Mouse (Mus musculus): ENCODE measurements around the gene Zfp652. TPM values are rescaled to one million over a fixed set of nuclear protein-coding genes. Genes with fewer than 3 reads are reported as not detected.

Zfp652 gene
- polyA plus RNA-seq, 1 experiment from 2014 or later = 26.4 TPM

DNA sequence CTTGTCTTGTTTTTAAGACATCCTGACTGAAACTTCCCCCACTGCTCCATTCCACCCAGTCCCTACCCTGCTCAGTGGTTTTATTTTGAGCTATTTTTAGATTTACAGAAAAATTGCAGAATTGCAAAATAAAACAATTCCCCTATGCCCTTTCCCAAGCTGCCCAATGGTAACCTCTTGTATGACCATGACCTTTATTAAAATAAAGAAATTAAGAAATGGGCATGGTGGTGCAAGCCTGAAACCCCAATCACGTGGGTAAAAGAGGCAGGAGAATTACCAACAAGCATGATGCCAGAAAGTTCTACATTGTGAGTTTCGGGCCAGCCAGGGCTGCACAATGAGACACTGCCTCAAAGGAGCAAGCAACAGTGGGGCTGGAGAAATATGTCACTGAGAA lies 138.4 kb downstream of the Zfp652 start:
- no peak for DNase-seq (ENCODE audit: low read depth, low spot score)
- TF ChIP-seq CTCF (IDR thresholded peaks at IDR 0.05) = no peak
- CTCF ChIA-PET = interaction anchor here (0.8 kb wide), 1 partner anchor 18 kb away, joined by 3 read pairs; no protein-coding TSS in a partner anchor
- in situ Hi-C loops (cut with MboI; ENCODE audit: low pct_unique_long_range_greater_than_20kb) = no loop called here
- ATAC-seq = no peak
- POLR2A ChIA-PET = no interaction called here
- no peaks in the 10 kb centered on the region for H3K27me3 ChIP-seq

DNA sequence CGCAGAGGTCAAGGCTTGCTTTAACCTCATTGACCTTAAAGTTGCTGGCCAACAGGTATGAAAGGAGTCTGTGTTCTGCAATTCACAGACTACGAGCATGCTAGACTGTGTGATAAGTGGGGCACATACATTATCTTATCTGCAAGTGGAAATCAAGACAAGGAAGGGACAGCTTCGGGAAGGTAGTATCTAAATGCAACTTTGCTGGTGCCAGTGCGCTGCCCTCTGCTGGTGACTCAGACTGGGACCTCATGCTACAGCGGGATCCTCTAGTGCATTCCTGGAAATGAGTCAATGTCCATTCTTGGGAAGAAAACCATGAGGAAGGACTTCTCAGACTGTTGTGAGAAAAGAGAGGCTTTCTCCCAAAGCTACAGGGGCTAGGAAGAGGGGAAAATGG lies 141.2 kb downstream of the Zfp652 start:
- TF ChIP-seq CTCF (IDR thresholded peaks at IDR 0.05) = peak; percentile 86
- no peaks in the 10 kb centered on the region for H3K27me3 ChIP-seq
- ChIA-PET POLR2A (interaction anchor here (1.1 kb wide), 1 partner anchor 11 kb away, joined by 4 read pairs; no protein-coding TSS in a partner anchor), CTCF (interaction anchor here (0.7 to 1.8 kb wide), 5 partner anchors 8 to 181 kb away, joined by 3 to 5 read pairs (median 4); partner anchors contain the start of gene Snf8)
- in situ Hi-C loops (cut with MboI; ENCODE audit: low pct_unique_long_range_greater_than_20kb) = no loop called here
- ATAC-seq (no peak), DNase-seq (ENCODE audit: low read depth, low spot score) (peak; percentile 12)

DNA sequence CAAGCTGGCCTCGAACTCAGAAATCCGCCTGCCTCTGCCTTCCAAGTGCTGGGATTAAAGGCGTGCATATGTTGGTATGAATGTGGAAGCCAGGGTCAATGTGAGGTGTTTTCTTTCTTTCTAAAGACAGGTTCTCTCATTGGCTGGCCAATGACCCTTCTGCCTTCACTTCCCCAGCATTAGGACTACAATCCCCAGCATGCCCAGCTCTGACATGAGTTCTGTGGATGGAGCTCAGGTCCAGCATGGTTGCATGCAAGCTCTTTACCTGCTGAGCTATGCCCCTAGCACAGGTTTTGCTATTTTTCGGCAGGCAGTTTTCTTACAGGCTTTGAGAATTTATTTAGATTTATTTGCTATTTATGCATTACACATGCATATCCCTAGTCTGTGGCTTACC lies 144.8 kb downstream of the Zfp652 start:
- ChIA-PET CTCF (no interaction called here), POLR2A (no interaction called here)
- no peak for ATAC-seq
- in situ Hi-C loops (cut with MboI; ENCODE audit: low pct_unique_long_range_greater_than_20kb) = no loop called here
- TF ChIP-seq CTCF (IDR thresholded peaks at IDR 0.05) = no peak
- no peaks in the 10 kb centered on the region for H3K27me3 ChIP-seq
- no peak for DNase-seq (ENCODE audit: low read depth, low spot score)

DNA sequence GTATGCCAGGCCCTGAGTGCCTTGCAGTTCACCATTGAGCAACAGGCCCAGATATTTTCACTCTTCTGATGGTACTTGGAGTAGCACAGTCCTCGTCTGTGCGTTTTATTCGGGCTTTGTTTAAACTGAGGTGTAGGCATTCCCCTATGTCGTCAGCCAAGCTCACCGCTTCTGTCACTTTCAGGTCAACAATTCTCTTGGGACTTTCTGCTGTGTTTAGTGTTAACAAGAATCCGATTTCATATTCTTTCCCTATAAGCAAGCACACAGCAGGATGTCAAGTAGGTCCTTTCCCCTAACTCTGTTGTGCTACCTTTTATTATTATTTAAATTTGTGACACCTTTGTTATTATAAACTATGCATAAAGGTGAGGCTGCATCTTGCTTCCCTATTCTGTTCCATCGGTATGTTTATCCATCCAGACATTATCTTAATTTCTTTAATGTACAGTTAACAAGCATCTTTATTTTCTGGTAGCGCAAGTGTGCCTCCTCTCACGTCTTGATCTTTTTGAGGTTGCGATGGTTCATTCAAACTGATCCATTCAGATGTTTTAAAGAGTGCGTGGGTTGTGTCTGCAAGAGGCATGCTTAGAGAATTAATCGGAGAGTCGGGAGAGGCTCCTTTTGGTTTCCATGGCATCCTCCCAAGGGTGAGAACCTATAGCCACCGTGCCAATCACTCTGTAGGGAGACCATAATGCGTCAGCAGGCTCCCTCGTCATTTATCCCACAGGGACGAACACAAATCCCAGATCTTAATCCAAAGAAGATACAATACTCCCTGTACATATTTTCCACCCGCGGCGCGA lies 145.4 kb downstream of the Zfp652 start:
- ChIA-PET CTCF (no interaction called here), POLR2A (no interaction called here)
- TF ChIP-seq CTCF (IDR thresholded peaks at IDR 0.05) = no peak
- no peaks in the 10 kb centered on the region for H3K27me3 ChIP-seq
- DNase-seq (ENCODE audit: low read depth, low spot score) (no peak), ATAC-seq (no peak)
- in situ Hi-C loops (cut with MboI; ENCODE audit: low pct_unique_long_range_greater_than_20kb) = no loop called here

DNA sequence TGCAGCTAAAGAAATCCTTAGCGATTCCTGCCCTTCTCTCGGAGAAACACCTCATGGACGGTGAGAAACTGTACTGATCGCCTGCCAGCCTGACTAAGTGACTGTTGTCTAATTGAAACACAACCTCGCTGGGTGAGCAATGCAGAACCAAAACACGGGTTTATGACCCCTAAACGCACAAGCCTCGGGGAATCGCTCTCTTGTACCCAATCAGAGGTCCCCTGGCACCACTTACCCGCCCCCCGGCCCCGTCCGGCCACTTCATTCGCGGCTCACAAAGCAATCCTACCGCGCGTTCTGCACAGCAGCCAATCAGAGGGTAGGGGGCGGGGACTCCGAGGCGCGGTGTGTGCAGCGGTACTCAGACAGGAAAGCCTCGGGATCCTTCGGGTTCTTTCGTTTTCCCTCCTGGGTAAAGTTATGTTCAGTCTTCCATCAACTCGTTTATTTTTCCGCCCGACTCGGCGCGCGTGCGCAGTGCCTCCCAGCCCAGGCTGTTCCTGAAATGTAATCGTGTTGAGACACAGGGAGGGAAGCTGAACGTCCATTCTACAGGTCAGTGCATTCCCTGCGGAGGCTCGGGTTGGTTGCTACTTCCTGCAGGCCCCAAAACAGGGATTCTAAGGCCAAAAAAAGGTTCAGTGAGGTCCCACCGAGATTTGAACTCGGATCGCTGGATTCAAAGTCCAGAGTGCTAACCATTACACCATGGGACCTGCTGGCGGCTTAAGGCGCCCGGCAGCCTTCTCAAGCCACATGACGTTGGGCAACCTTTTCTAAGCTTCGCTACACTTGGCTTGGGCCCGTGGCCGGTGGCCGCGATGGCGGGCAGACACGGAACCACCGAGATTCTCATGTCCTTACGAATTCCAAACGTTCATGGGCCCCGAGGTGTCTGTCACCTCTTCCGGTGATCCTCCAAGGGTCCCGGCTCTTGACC lies 146.3 kb downstream of the Zfp652 start:
- H3K27me3 ChIP-seq = no peaks in the 10 kb centered on the region
- ChIA-PET POLR2A (interaction anchor here (0.7 kb wide), 1 partner anchor 281 kb away, joined by 3 read pairs; no protein-coding TSS in a partner anchor), CTCF (no interaction called here)
- in situ Hi-C loops (cut with MboI; ENCODE audit: low pct_unique_long_range_greater_than_20kb) = no loop called here
- TF ChIP-seq CTCF (IDR thresholded peaks at IDR 0.05) = no peak
- ATAC-seq = peak; percentile 95
- peak; percentile 87 for DNase-seq (ENCODE audit: low read depth, low spot score)

DNA sequence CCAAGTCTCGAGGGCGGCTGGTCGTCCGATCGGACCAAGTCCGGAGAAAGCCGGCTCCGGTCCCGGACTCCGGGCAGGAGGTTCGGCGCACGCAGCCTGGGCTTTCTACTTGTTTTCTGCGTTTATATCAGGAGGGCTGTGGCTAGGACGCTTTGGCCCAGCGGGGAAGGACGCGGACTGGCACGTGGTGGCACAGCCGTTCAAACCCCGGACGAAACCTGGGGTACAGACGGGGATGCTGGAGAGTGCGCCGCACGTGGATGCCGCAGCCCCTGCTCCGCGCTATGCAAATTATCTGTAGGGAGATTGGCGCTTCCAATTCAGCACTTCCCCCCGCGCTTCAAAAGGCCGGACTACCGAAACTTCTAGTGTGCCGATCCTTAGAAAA lies 147.0 kb downstream of the Zfp652 start:
- ATAC-seq = peak; percentile 41
- in situ Hi-C loops (cut with MboI; ENCODE audit: low pct_unique_long_range_greater_than_20kb) = no loop called here
- TF ChIP-seq CTCF (IDR thresholded peaks at IDR 0.05) = no peak
- POLR2A ChIA-PET = no interaction called here
- CTCF ChIA-PET = no interaction called here
- no peaks in the 10 kb centered on the region for H3K27me3 ChIP-seq
- DNase-seq (ENCODE audit: low read depth, low spot score) = peak; percentile 13

DNA sequence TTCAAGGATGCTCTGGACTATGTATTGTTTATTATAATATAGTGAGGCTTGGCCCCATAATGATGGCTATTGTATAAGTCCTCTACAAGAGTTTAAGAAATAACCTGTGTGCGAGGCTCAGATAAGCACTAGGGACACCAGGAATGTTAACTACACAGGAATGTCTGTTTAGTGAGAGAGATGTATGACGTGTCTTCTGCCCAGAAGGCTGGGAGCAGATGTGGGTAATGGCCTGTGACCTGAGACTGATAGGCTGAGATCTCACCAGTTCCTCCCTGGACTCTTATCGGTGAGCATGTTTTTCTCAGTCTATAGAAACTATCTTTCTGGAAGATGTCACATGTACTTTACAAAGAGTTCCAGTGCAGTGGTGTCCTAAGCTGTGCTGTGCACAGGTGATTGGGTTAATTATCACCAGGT lies 147.6 kb downstream of the Zfp652 start:
- DNase-seq (ENCODE audit: low read depth, low spot score) (peak; percentile 19), ATAC-seq (peak; percentile 18)
- in situ Hi-C loops (cut with MboI; ENCODE audit: low pct_unique_long_range_greater_than_20kb) = no loop called here
- H3K27me3 ChIP-seq = no peaks in the 10 kb centered on the region
- ChIA-PET CTCF (no interaction called here), POLR2A (no interaction called here)
- no peak for TF ChIP-seq CTCF (IDR thresholded peaks at IDR 0.05)

DNA sequence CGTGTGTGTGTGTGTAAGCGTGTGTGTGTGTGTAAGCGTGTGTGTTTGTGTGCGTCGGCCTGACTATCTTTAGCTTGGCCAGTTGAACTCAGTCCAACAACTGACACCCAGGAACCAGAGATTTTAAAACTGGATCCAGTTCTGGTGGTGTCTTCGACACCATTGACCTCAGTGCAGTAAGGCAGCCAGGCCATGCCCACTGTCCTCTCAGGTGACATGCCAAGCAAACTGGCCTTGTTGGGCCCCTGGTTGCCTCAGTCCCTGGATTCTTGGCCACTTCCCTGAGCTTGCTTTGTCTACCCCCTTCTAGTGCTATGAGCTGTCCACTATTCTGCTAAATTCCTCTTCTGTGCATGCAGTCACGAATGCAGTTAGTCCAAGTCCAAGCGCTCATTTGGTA lies 148.9 kb downstream of the Zfp652 start:
- H3K27me3 ChIP-seq = no peaks in the 10 kb centered on the region
- POLR2A ChIA-PET = no interaction called here
- CTCF ChIA-PET = no interaction called here
- in situ Hi-C loops (cut with MboI; ENCODE audit: low pct_unique_long_range_greater_than_20kb) = no loop called here
- ATAC-seq (no peak), DNase-seq (ENCODE audit: low read depth, low spot score) (no peak)
- TF ChIP-seq CTCF (IDR thresholded peaks at IDR 0.05) = no peak

DNA sequence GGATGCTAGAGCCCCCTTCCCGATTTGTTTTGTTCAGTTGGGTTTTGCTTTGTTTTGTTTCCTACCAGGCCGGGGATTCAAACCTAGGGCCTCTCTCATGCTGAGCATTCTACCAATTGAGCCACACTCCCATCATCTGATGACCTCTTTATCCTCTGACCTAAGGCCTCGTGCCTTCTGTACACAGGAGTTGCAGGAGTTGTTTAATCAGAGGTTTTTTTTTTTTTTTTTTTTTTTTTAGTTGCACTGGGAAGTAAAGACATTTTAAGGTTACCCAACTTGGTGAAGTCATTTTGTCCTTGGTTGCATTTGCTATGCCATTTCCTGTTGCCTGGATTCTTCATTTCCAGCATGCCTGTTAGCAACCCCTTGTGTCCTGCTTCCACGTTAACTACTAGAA lies 157.0 kb downstream of the Zfp652 start:
- ChIA-PET CTCF (no interaction called here), POLR2A (no interaction called here)
- no peak for TF ChIP-seq CTCF (IDR thresholded peaks at IDR 0.05)
- no peak for DNase-seq (ENCODE audit: low read depth, low spot score)
- no peak for ATAC-seq
- in situ Hi-C loops (cut with MboI; ENCODE audit: low pct_unique_long_range_greater_than_20kb) = no loop called here
- H3K27me3 ChIP-seq = no peaks in the 10 kb centered on the region

DNA sequence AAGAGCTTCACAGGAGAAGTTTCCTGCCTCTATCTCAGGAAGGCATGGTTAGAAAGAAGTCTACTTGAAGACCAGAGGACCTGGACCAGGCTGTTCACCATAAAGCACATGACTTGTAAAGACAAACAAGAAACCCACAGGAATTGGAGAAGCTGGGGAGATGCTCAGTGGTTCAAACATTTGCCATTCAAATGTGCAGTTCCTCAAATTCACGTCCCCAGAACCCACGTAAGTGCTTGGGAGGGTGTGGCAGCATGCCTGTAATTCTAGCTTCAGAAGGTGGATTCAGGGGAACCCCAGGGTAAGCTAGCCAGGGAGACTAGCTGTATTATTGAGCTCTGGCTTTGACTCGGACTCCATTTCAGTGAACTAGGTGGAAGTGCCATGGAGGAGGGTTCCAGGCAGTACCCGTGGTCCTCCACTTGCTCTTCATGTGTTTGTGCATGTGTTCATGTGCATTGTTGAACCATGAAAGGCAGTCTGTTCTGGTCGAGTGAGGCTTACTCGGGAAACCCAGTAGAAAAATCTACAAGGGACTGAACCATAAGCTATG lies 157.5 kb downstream of the Zfp652 start:
- DNase-seq (ENCODE audit: low read depth, low spot score) = no peak
- CTCF ChIA-PET = interaction anchor here (1.4 kb wide), 1 partner anchor 109 kb away, joined by 3 read pairs; no protein-coding TSS in a partner anchor
- no peak for TF ChIP-seq CTCF (IDR thresholded peaks at IDR 0.05)
- no peaks in the 10 kb centered on the region for H3K27me3 ChIP-seq
- in situ Hi-C loops (cut with MboI; ENCODE audit: low pct_unique_long_range_greater_than_20kb) = no loop called here
- ATAC-seq = no peak
- POLR2A ChIA-PET = interaction anchor here (0.6 kb wide), 1 partner anchor 180 kb away, joined by 3 read pairs; no protein-coding TSS in a partner anchor
